Mouse (Mus musculus) spleen, postnatal 10 days (tissue): ENCODE results near the gene Snn.

Experiments used
- DNase-seq, 2 experiments: peaks; one replicate each; pipeline ENCODE4 v3.0.0; 2021 to 2022; ENCODE audit warnings: low spot score in 2 of 2

Snn gene

GRCm38 (mm10) chr16:11047130-11047529 is 13.6 kb upstream of the Snn start:
- DNase-seq: no peak

GRCm38 (mm10) chr16:11050226-11050625 is 10.5 kb upstream of the Snn start:
- DNase-seq: no peak

- DNase-seq: no peak
Measured at GRCm38 (mm10) chr16:11051134-11051533, 9.6 kb upstream of the Snn start.

GRCm38 (mm10) chr16:11054409-11054808 is 6.3 kb upstream of the Snn start:
- DNase-seq: peak in 1 of 2 experiments; percentile 27

GRCm38 (mm10) chr16:11054871-11055270 is 5.9 kb upstream of the Snn start:
- DNase-seq: peak in 1 of 2 experiments; percentile 17

- DNase-seq: peak in 1 of 2 experiments; percentile 10
Measured at GRCm38 (mm10) chr16:11055916-11056315, 4.8 kb upstream of the Snn start.

GRCm38 (mm10) chr16:11062794-11063721 is 2.3 kb downstream of the Snn start:
- peak in 1 of 2 experiments; percentile 55 for DNase-seq

- DNase-seq: no peak
Measured at GRCm38 (mm10) chr16:11064341-11064740, 3.6 kb downstream of the Snn start.

- no peak for DNase-seq
Measured at GRCm38 (mm10) chr16:11064742-11065141, 4.0 kb downstream of the Snn start.

GRCm38 (mm10) chr16:11065431-11065830 is 4.7 kb downstream of the Snn start:
- DNase-seq: no peak

GRCm38 (mm10) chr16:11066029-11066832 is 5.5 kb downstream of the Snn start, which contains the start of gene Litaf:
Gene Litaf, minus strand, starts transcription at chr16:11066157.
- DNase-seq: peak; percentile 75 to 96

- no peak for DNase-seq
Measured at GRCm38 (mm10) chr16:11066833-11067191, 6.1 kb downstream of the Snn start.

GRCm38 (mm10) chr16:11068666-11069065 is 7.9 kb downstream of the Snn start:
- DNase-seq: no peak

GRCm38 (mm10) chr16:11069271-11069670 is 8.5 kb downstream of the Snn start:
- no peak for DNase-seq

- no peak for DNase-seq
Measured at GRCm38 (mm10) chr16:11069710-11070420, 9.1 kb downstream of the Snn start.

- DNase-seq: no peak
Measured at GRCm38 (mm10) chr16:11071176-11071575, 10.4 kb downstream of the Snn start.

GRCm38 (mm10) chr16:11071887-11072286 is 11.1 kb downstream of the Snn start:
- DNase-seq: no peak

GRCm38 (mm10) chr16:11072454-11072853 is 11.7 kb downstream of the Snn start:
- no peak for DNase-seq

GRCm38 (mm10) chr16:11073060-11073459 is 12.3 kb downstream of the Snn start:
- DNase-seq: no peak

GRCm38 (mm10) chr16:11077601-11078201 is 17.0 kb downstream of the Snn start:
- peak in 1 of 2 experiments; percentile 66 for DNase-seq

GRCm38 (mm10) chr16:11078216-11078869 is 17.6 kb downstream of the Snn start:
- no peak for DNase-seq
